Mouse (Mus musculus): ENCODE data around the gene Hmox2. TPM values are rescaled to one million over a fixed set of nuclear protein-coding genes. Genes with fewer than 3 reads are reported as not detected.

Hmox2 gene
- polyA plus RNA-seq, 1 experiment from 2014 or later: 121 TPM

DNA sequence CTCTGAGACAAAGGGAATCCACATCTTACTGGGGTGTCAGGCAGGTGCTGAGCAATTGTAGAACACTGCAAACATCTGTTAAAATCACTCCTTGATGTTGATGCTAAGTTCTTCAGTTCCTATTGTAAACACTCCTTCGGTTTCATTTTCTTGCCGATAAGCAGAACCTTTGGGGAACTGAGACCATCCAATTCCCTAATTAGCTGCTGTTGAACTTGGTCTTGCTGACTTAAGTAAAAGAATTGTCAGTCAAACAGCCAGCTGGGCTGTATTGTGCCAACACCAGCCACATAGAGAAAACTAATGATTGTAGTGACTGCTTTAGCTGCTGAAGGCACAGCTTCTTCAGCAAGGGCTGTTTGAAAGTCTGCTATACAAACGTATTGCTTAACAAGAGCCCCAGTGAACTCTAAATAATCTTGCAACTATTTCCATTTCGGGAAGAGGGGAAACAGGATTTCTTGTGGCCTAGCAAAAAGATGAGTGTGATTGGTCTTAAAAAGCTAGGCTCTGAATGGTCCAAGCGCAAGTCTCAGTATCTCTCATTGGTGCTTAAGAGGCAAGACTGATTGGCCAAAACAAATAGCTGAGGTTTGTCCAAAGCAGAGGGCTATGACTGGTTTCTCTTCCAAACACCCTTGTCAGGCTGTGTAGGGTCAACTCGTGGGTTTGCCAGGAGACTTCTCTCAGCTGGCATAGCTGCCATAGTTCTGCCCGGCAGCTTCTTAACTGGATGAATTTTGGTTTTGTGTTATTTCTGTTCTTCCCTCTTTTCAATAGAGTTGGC is 3.8 kb upstream of the Hmox2 start:
- Histone ChIP-seq H3K9me3 (ENCODE audit: control insufficient read depth, low read length) (no peaks in the 10 kb centered on the region), H3K4me2 (ENCODE audit: low read length) (no peak overlapping the region), H3K9ac (ENCODE audit: low read depth, low read length) (no peak overlapping the region), H3K36me3 (ENCODE audit: control insufficient read depth, insufficient read depth, low read length) (no peaks in the 10 kb centered on the region), H3K27ac (ENCODE audit: low read depth, low read length) (no peak overlapping the region), H3K4me1 (ENCODE audit: control insufficient read depth, insufficient read depth, low read depth, low read length) (peaks cover 8% of the 10 kb centered on the region; the same call in 1 of the 2 replicates), H3K27me3 (replicated peaks; ENCODE audit: control insufficient read depth, insufficient read depth, low read length) (no peaks in the 10 kb centered on the region), H3K4me3 (ENCODE audit: low read length) (no peak overlapping the region)
- 84% methylated on average over 7 of the region's 7 CpGs for WGBS
- no peak for ATAC-seq

DNA sequence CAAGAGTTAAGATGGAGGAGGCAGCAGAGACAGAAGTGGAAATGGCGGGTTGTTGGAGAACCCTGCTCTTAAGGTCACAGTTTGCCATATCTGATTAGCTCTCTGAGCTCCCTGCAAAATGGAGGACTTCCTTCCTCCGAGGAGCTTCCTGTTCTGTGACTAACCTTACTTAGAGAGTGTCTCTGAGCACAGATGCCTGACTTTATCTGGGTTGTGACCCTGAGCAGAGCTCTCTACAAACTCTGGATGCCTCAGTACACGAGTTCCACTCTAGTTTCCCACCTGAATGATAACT is 3.3 kb upstream of the Hmox2 start:
- Histone ChIP-seq H3K4me3 (ENCODE audit: low read length) (no peak overlapping the region), H3K9ac (ENCODE audit: low read depth, low read length) (no peak overlapping the region), H3K9me3 (ENCODE audit: control insufficient read depth, low read length) (no peaks in the 10 kb centered on the region), H3K4me1 (ENCODE audit: control insufficient read depth, insufficient read depth, low read depth, low read length) (peaks cover 10% of the 10 kb centered on the region), H3K4me2 (ENCODE audit: low read length) (no peak overlapping the region), H3K27ac (ENCODE audit: low read depth, low read length) (no peak overlapping the region), H3K27me3 (replicated peaks; ENCODE audit: control insufficient read depth, insufficient read depth, low read length) (no peaks in the 10 kb centered on the region), H3K36me3 (ENCODE audit: control insufficient read depth, insufficient read depth, low read length) (no peaks in the 10 kb centered on the region)
- ATAC-seq: no peak
- 68% methylated on average over 3 of the region's 3 CpGs for WGBS

DNA sequence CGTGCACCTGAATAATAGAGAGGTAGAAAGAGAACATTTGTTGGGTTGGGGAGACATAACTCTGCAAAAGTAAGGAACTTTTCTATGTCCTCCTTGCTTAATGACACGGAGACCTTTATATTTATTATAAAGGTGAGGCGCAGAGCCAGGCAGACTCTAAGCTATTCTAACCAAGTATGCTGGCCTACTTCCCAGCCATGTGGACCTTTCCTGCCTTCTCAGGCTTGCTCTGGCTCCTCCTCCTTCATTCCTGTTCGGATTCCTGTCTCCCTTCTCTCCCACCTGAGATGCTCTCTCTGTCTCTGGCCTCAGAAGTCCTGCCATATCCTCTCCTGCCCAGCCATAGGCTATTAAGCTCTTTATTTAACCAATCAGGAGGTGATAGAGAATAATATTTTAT is 895 bp upstream of the Hmox2 start:
- Histone ChIP-seq H3K4me2 (ENCODE audit: low read length) (no peak overlapping the region), H3K27ac (ENCODE audit: low read depth, low read length) (no peak overlapping the region), H3K4me1 (ENCODE audit: control insufficient read depth, insufficient read depth, low read depth, low read length) (peaks cover 10% of the 10 kb centered on the region), H3K9me3 (ENCODE audit: control insufficient read depth, low read length) (no peaks in the 10 kb centered on the region), H3K4me3 (ENCODE audit: low read length) (no peak overlapping the region), H3K27me3 (replicated peaks; ENCODE audit: control insufficient read depth, insufficient read depth, low read length) (no peaks in the 10 kb centered on the region), H3K36me3 (ENCODE audit: control insufficient read depth, insufficient read depth, low read length) (no peaks in the 10 kb centered on the region), H3K9ac (ENCODE audit: low read depth, low read length) (no peak overlapping the region)
- 79% methylated on average over 4 of the region's 4 CpGs for WGBS
- no peak for ATAC-seq

DNA sequence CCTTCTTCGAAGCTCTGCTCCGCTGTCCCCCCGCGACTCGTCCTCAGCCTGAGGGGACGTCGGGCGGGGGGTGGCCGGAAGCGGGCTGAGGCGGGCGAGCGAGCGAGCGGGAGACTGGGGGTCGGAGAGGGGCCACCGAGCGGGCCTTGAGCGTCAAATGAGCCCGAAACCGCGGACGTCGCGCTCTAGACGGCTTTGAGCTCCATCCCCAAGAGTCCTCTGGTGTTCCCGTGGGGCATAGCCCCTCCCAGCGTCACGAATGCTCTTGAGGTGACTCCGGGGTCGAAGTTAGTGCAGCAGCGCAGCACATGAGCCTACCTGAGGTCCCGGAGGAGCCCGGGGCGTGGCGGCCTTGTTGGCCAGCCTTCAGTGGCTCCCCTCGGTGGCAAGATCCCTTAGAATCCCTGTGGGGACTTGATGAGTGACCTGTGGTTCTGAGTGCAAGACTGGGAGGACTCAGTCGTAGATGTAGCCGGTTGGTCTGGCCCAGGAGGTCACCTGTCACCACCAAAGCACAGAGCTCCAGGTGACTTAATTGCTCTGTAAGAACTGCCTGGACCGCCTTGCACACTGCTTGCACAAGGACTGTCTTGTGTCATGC is 467 bp downstream of the Hmox2 start:
- Histone ChIP-seq H3K27ac (ENCODE audit: low read depth, low read length) (peak overlapping the region; percentile 81), H3K27me3 (replicated peaks; ENCODE audit: control insufficient read depth, insufficient read depth, low read length) (no peaks in the 10 kb centered on the region), H3K4me1 (ENCODE audit: control insufficient read depth, insufficient read depth, low read depth, low read length) (peaks cover 10% of the 10 kb centered on the region), H3K4me2 (ENCODE audit: low read length) (peak overlapping the region; percentile 80), H3K9me3 (ENCODE audit: control insufficient read depth, low read length) (no peaks in the 10 kb centered on the region), H3K36me3 (ENCODE audit: control insufficient read depth, insufficient read depth, low read length) (no peaks in the 10 kb centered on the region), H3K9ac (ENCODE audit: low read depth, low read length) (peak overlapping the region; percentile 85), H3K4me3 (ENCODE audit: low read length) (peak overlapping the region; percentile 75)
- ATAC-seq: peak; percentile 84; the same call in 1 of the 2 replicates
- 1% methylated on average over 40 of the region's 40 CpGs for WGBS

DNA sequence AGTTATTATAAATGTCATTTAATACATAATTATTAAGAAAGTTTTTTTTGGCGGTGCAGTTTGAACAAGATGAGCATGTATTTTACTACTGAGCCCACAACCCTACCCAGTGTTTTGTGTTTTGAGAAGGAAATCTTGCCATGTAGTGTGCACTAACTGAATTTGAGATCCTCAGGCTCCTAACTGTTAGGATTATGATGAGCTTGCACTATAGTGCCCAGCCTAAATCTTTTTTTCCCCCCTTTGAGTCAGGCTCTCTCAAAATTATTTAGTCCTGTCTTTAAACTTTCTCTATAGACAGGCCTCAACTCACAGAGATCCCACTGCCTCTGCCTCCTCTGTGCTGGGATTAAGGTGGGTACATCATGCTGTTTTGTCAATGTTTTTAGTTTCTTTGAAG is 1.4 kb downstream of the Hmox2 start:
- H3K9me3 ChIP-seq (ENCODE audit: control insufficient read depth, low read length): no peaks in the 10 kb centered on the region
- ATAC-seq: no peak
- H3K4me1 ChIP-seq (ENCODE audit: control insufficient read depth, insufficient read depth, low read depth, low read length): peaks cover 10% of the 10 kb centered on the region
- no peak overlapping the region for H3K27ac ChIP-seq (ENCODE audit: low read depth, low read length)
- WGBS: 91% methylated on average over 1 of the region's 1 CpGs
- no peak overlapping the region for H3K4me3 ChIP-seq (ENCODE audit: low read length)
- H3K4me2 ChIP-seq (ENCODE audit: low read length): peak overlapping the region; percentile 80
- no peaks in the 10 kb centered on the region for H3K27me3 ChIP-seq (replicated peaks; ENCODE audit: control insufficient read depth, insufficient read depth, low read length)
- H3K36me3 ChIP-seq (ENCODE audit: control insufficient read depth, insufficient read depth, low read length): no peaks in the 10 kb centered on the region
- no peak overlapping the region for H3K9ac ChIP-seq (ENCODE audit: low read depth, low read length)

DNA sequence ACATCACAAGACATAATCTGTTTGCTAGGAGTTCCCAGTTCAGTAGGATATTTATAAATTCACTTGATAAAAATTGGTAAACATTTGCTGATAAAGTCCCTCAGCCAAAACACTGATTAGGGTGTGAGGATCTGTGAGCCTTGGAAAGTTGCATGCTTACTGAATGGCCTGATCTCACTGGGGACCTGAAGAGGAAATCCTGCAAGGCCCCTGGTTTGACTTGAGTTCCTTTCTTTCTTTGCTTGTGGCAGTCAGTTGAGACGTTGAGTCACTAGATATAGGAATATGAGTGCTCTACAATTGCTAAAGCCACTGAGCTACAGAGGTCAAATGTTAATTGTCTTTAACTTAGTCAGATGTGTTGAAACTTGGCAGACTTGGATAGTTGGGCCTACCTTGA is 1.8 kb downstream of the Hmox2 start:
- H3K9me3 ChIP-seq (ENCODE audit: control insufficient read depth, low read length): no peaks in the 10 kb centered on the region
- no peak overlapping the region for H3K4me2 ChIP-seq (ENCODE audit: low read length)
- no peak overlapping the region for H3K27ac ChIP-seq (ENCODE audit: low read depth, low read length)
- peaks cover 10% of the 10 kb centered on the region for H3K4me1 ChIP-seq (ENCODE audit: control insufficient read depth, insufficient read depth, low read depth, low read length)
- H3K4me3 ChIP-seq (ENCODE audit: low read length): no peak overlapping the region
- no peaks in the 10 kb centered on the region for H3K36me3 ChIP-seq (ENCODE audit: control insufficient read depth, insufficient read depth, low read length)
- 79% methylated on average over 1 of the region's 1 CpGs for WGBS
- no peak for ATAC-seq
- no peaks in the 10 kb centered on the region for H3K27me3 ChIP-seq (replicated peaks; ENCODE audit: control insufficient read depth, insufficient read depth, low read length)
- no peak overlapping the region for H3K9ac ChIP-seq (ENCODE audit: low read depth, low read length)

DNA sequence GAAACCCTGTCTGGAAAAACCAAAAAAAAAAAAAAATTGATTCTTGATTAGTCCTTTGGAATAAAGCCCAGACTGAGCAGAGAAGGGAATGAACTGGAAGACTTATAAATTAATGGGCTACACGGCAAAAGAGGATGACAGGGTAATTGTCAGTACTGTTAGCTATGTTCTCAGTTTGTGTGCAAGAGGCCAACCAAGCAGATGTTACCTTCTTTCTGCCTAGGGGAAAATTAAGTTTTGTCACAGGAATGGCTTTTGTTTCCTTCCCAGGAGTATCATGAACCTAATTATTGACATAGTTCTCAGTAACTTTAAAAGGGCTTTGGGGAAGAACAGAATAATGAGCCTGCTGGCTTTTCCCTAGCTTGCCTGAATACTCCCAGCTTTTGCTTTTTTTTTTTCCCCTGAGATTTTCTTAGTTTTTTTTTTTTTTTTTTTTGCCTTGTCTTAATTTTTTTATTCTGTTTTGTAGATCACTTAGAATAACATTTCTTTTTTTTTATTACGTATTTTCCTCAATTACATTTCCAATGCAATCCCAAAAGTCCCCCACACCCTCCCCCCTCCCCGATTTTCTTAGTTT is 4.7 kb downstream of the Hmox2 start:
- no peak overlapping the region for H3K9ac ChIP-seq (ENCODE audit: low read depth, low read length)
- H3K4me2 ChIP-seq (ENCODE audit: low read length): no peak overlapping the region
- H3K36me3 ChIP-seq (ENCODE audit: control insufficient read depth, insufficient read depth, low read length): no peaks in the 10 kb centered on the region
- no peaks in the 10 kb centered on the region for H3K9me3 ChIP-seq (ENCODE audit: control insufficient read depth, low read length)
- H3K4me3 ChIP-seq (ENCODE audit: low read length): no peak overlapping the region
- peaks cover 10% of the 10 kb centered on the region for H3K4me1 ChIP-seq (ENCODE audit: control insufficient read depth, insufficient read depth, low read depth, low read length)
- 66% methylated on average over 3 of the region's 3 CpGs for WGBS
- no peaks in the 10 kb centered on the region for H3K27me3 ChIP-seq (replicated peaks; ENCODE audit: control insufficient read depth, insufficient read depth, low read length)
- no peak for ATAC-seq
- no peak overlapping the region for H3K27ac ChIP-seq (ENCODE audit: low read depth, low read length)

DNA sequence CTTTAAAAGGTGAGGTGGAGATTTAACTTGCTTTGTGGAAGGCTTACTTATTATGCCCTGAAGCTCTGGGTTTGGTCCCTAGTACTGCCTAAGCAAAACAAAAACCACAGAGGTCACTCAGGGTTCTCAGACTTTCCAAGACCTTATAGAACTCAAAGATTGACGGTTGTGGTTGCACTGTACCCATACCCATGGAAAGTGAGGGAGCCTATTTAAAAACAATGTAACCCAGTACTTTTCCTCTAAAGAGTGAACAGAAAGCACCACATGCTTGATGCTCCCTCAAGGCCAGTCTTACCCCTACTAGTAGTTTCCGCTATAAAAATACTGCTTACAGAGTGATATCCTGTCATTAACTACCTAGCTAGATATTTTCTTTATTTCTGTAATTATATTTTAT is 10.1 kb downstream of the Hmox2 start:
- no peaks in the 10 kb centered on the region for H3K36me3 ChIP-seq (ENCODE audit: control insufficient read depth, insufficient read depth, low read length)
- no peaks in the 10 kb centered on the region for H3K27me3 ChIP-seq (replicated peaks; ENCODE audit: control insufficient read depth, insufficient read depth, low read length)
- H3K9ac ChIP-seq (ENCODE audit: low read depth, low read length): no peak overlapping the region
- H3K27ac ChIP-seq (ENCODE audit: low read depth, low read length): no peak overlapping the region
- no peaks in the 10 kb centered on the region for H3K9me3 ChIP-seq (ENCODE audit: control insufficient read depth, low read length)
- no peak for ATAC-seq
- WGBS: 93% methylated on average over 2 of the region's 2 CpGs
- H3K4me1 ChIP-seq (ENCODE audit: control insufficient read depth, insufficient read depth, low read depth, low read length): no peaks in the 10 kb centered on the region
- H3K4me2 ChIP-seq (ENCODE audit: low read length): no peak overlapping the region
- no peak overlapping the region for H3K4me3 ChIP-seq (ENCODE audit: low read length)

DNA sequence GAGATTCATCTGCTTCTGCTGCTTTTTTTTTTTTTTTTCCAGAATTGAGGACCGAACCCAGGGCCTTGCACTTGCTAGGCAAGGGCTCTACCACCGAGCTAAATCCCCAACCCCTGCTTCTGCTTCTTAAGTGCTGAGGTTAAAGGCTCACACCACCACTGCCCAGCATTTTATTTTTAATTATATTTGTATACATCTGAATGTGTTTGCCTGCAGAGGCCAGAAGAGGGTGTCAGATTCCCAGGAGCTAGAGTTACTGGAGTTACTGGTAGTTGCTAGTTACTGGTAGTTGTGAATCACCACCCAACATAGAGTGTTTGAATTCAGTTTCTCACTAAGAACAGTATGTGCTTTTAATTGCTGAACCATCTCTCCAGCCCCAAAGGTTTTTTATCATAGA is 13.8 kb downstream of the Hmox2 start:
- H3K27ac ChIP-seq (ENCODE audit: low read depth, low read length): no peak overlapping the region
- no peak overlapping the region for H3K9ac ChIP-seq (ENCODE audit: low read depth, low read length)
- H3K36me3 ChIP-seq (ENCODE audit: control insufficient read depth, insufficient read depth, low read length): no peaks in the 10 kb centered on the region
- H3K9me3 ChIP-seq (ENCODE audit: control insufficient read depth, low read length): no peaks in the 10 kb centered on the region
- ATAC-seq: no peak
- no peak overlapping the region for H3K4me3 ChIP-seq (ENCODE audit: low read length)
- no peaks in the 10 kb centered on the region for H3K4me1 ChIP-seq (ENCODE audit: control insufficient read depth, insufficient read depth, low read depth, low read length)
- no peaks in the 10 kb centered on the region for H3K27me3 ChIP-seq (replicated peaks; ENCODE audit: control insufficient read depth, insufficient read depth, low read length)
- no peak overlapping the region for H3K4me2 ChIP-seq (ENCODE audit: low read length)
- 83% methylated on average over 2 of the region's 2 CpGs for WGBS
